Mouse (Mus musculus) bone marrow, adult 2 months (tissue): Measurements from ENCODE around the gene Catsper4.

Source experiments
- CTCF ChIP-seq: fragments of 200-500 bp; IDR thresholded peaks from 2 replicates; pipeline ENCODE4 v1.5.1; 2011; ENCODE audit warnings: low read length, control low read depth; ENCODE audit not compliant: control insufficient read depth, insufficient read depth
- POLR2A ChIP-seq: fragments of 200-500 bp; IDR thresholded peaks from 2 replicates; pipeline ENCODE4 v1.6.1; 2011; ENCODE audit warnings: low read depth, mild to moderate bottlenecking, control low read depth, low read length, borderline replicate concordance; ENCODE audit not compliant: control insufficient read depth

- no peak for TF ChIP-seq POLR2A
- TF ChIP-seq CTCF = peak; percentile 71
Measured at GRCm38 (mm10) chr4:134249651-134250050, 22.5 kb upstream of the Catsper4 start.
